Mouse (Mus musculus): ENCODE measurements at regions not wholly inside any gene's neighbourhood (a gene's known extent, or its start where the extent isn't known, plus 50 kb on each side); places are given as distances from the start of the nearest gene placed in this dataset.

DNA sequence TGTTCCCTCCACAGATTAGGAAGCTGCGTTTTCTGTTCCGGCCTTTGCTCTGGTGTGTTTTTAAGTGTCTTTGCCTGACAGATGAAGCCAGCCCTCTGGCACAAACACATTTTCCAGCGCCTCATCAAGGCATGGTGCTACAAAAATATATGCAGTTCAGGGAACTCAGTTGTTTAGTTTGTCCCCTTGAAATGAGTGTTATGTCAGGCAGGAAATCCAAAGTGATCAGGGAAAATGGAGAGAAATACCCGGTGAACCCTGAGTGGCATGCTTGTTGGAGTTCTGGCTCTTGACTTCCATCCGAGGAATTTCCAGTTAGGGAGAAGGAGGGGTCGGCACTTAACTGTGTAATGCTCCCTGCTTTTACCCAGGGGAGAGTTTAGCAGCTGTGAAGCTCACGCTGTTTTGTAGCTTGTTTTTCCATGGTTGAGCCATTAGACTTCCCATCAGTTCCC is 304.9 kb downstream of the Glrx3 start:
- intact Hi-C loops (cut with DNase I), result no loop called here
- DNase-seq, result no peak

- intact Hi-C loops (cut with DNase I), result no loop called here
- DNase-seq, result no peak
Observed at GRCm38 (mm10) chr7:137745575-137745974, 308.2 kb downstream of the Glrx3 start.

GRCm38 (mm10) chr7:137745991-137746390 is 308.6 kb downstream of the Glrx3 start:
- intact Hi-C loops (cut with DNase I), result no loop called here
- DNase-seq, result no peak

DNA sequence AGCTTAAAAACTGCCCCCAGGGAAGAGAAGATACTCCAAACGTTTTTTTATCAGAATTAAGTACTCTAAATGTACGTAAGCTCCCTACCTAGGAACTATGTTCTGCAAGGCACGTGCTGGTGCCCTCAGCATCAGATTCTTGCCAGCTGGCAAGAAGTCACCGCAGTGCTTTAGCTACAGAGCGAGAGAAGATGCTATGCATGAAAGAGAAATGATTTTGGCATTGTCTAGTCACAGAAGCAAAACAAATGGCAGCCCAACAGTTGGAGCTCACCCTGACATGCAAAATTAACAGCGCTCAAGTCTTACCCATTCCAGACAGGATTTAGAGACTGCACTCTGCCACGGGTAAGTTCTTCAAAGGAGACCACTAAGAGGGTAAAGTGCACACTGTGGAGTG is 311.5 kb downstream of the Glrx3 start:
- no peak for DNase-seq
- intact Hi-C loops (cut with DNase I), result no loop called here

GRCm38 (mm10) chr7:137750741-137751140 is 313.3 kb downstream of the Glrx3 start:
- DNase-seq, result no peak
- intact Hi-C loops (cut with DNase I), result no loop called here

GRCm38 (mm10) chr7:137751151-137751859 is 313.9 kb downstream of the Glrx3 start:
- DNase-seq, result no peak
- intact Hi-C loops (cut with DNase I), result no loop called here

DNA sequence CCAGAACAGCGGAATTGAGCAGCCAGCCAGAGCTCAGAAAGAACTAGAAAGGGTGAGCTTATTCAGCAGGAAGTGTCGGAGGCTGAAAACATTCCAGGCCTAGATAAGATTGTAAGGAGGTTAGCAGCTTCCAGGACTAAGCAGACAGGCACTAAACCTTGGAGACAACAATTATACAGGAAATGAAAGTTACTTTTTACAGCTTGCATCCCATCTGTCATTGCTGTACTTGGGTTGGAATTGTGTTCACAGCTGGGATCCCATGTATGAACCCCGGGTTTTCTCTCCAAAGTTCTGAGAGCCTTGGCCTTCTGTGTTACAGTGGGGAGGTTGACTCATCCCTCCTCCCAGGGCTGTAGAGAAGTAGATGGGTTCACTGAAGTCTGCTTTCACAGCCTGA is 328.5 kb downstream of the Glrx3 start:
- no peak for DNase-seq
- intact Hi-C loops (cut with DNase I), result no loop called here

- intact Hi-C loops (cut with DNase I), result no loop called here
- no peak for DNase-seq
Observed at GRCm38 (mm10) chr7:137766721-137767120, 329.3 kb downstream of the Glrx3 start.

DNA sequence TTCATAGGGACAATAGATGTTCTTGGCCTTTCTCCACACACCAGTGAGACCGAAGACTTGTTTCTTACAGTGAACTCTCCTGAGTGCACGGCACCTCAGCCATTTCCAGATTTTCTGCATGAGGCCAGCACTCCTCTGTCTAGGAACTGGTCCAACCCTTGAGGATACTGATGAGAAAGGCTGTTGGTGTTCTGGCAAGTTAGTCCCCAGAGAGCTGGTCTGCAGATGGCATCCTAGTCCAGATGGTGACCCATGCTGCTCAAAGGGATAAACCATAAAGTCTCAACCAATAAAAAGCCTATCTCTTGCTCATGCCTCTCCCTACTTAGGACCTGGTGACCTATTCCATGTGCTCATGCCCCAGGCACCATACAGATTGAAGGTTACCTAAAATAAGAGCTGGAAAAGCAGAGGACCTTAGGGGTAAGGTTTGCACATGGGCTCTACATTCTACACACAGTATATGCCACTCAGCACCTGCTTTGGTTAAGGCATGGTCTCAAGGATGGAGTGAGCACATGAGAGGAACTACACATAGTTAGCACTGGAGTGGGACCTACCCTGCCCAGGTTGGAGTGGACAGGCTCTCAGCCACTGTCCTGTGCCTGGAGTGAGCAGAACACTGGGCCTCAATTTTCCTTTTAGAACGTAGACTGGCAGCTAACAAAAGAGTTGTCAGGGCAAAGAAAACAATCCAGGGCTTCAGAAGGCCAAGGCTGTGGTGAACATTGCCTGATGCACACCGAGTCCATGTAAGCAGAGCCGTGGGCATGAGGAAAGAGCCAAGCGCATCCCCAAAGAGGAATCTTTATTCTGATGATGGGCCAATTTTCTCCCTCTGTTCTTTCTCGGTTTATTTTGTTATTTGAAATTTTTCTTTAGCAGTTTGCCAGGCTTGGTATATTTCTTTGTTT is 335.9 kb downstream of the Glrx3 start:
- no peak for DNase-seq
- intact Hi-C loops (cut with DNase I), result no loop called here

GRCm38 (mm10) chr7:137773965-137774310 is 336.5 kb downstream of the Glrx3 start:
- DNase-seq, result no peak
- intact Hi-C loops (cut with DNase I), result no loop called here

DNA sequence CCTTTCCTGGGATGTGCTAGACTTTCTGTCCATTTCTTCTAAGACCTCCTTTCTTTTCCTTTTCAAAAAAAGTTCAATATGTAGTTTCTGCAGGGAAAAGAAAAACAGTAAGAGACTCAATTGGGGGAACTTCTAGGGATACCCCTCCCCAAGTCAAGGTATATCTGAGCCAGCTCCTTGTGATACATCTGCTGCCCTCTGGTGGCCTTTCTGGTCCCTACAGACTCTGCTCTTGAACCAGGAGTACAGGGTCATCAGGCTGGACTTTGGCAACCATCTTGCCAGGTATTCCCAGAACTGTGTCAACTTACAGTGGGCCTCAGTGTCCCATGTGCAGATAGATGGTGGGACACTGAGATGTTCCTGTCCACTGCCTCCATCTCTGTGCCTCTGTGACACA is 346.5 kb downstream of the Glrx3 start:
- peak; percentile 23 to 25 for DNase-seq

GRCm38 (mm10) chr7:137805361-137805760 is 367.9 kb downstream of the Glrx3 start:
- no peak for DNase-seq
- intact Hi-C loops (cut with DNase I), result no loop called here

More for the DNA sequence above, 346.5 kb downstream of the Glrx3 start:
- intact Hi-C loops (cut with DNase I), result loop anchor here (5.0 kb wide), 1 partner anchor 307 kb away; no protein-coding TSS in a partner anchor

DNA sequence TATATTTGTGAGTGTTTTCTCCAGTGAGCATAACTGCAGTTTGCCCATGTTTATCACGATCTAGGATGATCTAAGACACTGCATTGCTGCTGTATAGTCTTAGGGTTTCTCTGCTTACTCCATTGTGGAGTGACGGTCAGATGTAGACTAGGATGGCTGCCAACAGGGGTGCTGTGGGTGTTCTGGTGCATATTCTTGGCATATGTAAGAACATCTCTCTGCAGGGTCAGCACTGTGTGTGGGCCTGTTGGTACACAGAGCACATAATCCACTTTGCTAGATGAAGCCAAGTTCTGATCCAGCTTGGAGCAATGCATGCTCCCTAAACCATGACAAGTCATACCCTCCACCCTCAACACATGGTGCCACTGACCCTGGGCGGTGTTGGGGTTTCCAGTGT is 375.4 kb downstream of the Glrx3 start:
- DNase-seq, result no peak
- intact Hi-C loops (cut with DNase I), result no loop called here

DNA sequence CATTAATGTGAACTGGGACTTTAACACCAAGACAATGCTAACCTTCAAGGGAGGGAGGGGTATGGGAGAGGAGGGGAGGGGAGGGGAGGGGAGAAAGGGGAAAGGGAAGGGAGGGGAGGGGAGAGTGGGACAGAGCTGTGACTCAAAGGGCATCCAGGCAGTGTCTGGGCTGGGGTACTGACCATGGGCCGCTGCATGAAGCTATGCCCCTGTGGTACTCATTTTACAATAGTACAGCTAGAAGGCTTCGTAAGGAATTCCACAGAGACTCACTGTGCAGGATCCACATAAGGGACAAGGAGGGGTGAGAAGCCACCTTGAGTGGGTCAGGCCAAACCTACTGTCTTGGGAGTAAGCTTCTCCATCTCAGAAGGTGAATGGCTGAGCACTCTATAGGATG is 403.1 kb downstream of the Glrx3 start:
- intact Hi-C loops (cut with DNase I), result no loop called here
- no peak for DNase-seq

GRCm38 (mm10) chr7:137841044-137841443 is 403.6 kb downstream of the Glrx3 start:
- intact Hi-C loops (cut with DNase I), result no loop called here
- no peak for DNase-seq

DNA sequence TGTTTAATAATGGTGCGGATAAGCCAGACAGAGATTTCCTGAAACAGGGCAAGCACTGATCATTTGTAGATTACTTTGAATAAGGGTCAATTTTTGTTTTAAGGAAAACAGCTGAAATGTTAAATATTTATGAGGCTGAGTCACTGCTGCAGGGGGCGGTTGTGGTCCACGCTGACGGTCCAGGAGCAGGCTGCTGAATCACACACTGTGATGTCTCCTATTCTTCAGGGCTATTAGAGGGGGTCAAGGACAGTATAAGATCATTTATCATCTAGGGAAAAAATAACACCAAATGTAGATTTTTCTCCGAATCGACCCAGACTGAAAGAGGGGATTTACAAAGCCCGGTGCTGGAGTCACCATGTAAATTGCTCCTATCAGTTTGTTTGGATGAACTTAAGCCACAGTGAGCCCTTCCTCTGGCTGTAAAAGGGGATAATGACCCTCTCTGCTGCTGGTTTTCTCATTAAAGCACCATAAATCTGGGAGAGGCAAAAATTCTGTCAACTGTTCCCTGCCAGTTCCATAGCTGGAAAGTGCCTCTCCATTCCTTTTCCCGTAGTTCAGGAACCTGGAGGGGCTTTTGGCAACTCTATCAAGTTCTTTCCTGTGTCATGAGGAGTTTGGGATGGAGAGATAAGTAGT is 404.2 kb downstream of the Glrx3 start:
- intact Hi-C loops (cut with DNase I), result no loop called here

GRCm38 (mm10) chr7:137847856-137848255 is 410.4 kb downstream of the Glrx3 start:
- intact Hi-C loops (cut with DNase I), result no loop called here
- no peak for DNase-seq

More for the DNA sequence above, 404.2 kb downstream of the Glrx3 start:
- DNase-seq, result no peak

GRCm38 (mm10) chr7:137851061-137851460 is 413.6 kb downstream of the Glrx3 start:
- intact Hi-C loops (cut with DNase I), result no loop called here
- no peak for DNase-seq

GRCm38 (mm10) chr7:137859681-137860080 is 422.3 kb downstream of the Glrx3 start:
- DNase-seq, result no peak
- intact Hi-C loops (cut with DNase I), result no loop called here

- DNase-seq, result no peak
- intact Hi-C loops (cut with DNase I), result no loop called here
Observed at GRCm38 (mm10) chr7:137860520-137860919, 423.1 kb downstream of the Glrx3 start.

DNA sequence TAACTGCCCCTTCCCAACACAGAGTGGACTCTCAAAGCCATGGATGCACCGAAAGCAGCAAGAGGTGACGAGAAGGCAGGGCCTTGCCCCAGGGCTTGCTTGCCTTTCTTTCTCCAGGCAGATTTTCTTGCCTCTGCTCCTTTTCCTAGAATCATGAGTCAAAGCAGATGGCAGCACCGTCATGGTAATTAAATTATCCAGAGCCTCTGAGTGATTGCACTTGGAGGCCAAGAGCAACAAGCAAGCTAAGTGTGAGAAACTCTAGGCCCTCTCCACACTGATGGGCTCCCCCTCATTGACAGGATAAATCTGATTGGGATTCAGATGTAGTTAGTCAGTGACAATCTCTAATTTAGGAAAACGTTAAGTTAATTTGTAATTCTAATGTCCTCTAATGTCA is 427.5 kb downstream of the Glrx3 start:
- DNase-seq, result no peak
- intact Hi-C loops (cut with DNase I), result no loop called here

Data from gastrocnemius, postnatal 36 days (tissue).